Mouse (Mus musculus): ENCODE measurements around the gene Glyatl3. TPM values are rescaled to one million over a fixed set of nuclear protein-coding genes. Genes with fewer than 3 reads are reported as not detected.

Glyatl3 gene
- polyA plus RNA-seq (2011; ENCODE audit: insufficient read depth, insufficient read length, low read depth, missing spikeins): not detected in 2 replicates

DNA sequence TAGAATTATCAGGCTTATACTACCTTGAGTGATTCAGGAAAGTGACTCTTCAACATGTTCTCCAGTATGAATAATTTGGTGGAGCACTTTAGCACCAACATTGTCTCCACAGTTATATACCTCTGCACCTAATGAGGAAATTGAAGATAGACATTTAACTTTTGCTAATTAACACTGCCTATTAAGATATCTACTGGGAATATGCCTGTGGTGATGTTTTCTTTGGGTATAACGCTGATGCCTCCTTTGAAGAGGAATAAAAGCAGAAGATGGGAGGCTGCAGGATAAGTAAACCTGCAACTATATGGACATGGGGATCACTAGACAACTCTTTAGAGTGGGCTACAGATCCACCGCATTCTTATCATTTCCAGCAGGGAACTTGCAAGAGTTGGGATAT lies at the start of gene Glyatl3:
TSS of gene Glyatl3 (minus strand) at position 101 of the 400 bp plus-strand sequence.
- H3K9ac ChIP-seq (ENCODE audit: low read depth, poor library complexity, severe bottlenecking): no peak within 1 kb of the TSS
- H3K9me3 ChIP-seq (replicated peaks; ENCODE audit: control insufficient read depth, insufficient read depth, low read length, poor library complexity, severe bottlenecking): no peaks in the 10 kb centered on the region
- H3K27me3 ChIP-seq (ENCODE audit: control insufficient read depth, insufficient read depth, low read length, poor library complexity, severe bottlenecking): no peaks in the 10 kb centered on the region
- H3K36me3 ChIP-seq (ENCODE audit: control insufficient read depth, insufficient read depth, low read length, poor library complexity, severe bottlenecking): no peaks in the 10 kb centered on the region
- no peak within 1 kb of the TSS for H3K4me3 ChIP-seq (ENCODE audit: low read depth, low read length)
- TF ChIP-seq CTCF (IDR thresholded peaks at IDR 0.05; ENCODE audit: low read depth, low read length): no peak
- no peak for TF ChIP-seq POLR2A (IDR thresholded peaks at IDR 0.05; ENCODE audit: insufficient read depth, low read length)
- TF ChIP-seq EP300 (IDR thresholded peaks at IDR 0.05; ENCODE audit: insufficient read depth, low read depth, low read length): no peak
- H3K27ac ChIP-seq (ENCODE audit: insufficient read depth, low read length): no peak within 1 kb of the TSS
- H3K4me1 ChIP-seq (ENCODE audit: control insufficient read depth, insufficient read depth, low read length): no peaks in the 10 kb centered on the region

DNA sequence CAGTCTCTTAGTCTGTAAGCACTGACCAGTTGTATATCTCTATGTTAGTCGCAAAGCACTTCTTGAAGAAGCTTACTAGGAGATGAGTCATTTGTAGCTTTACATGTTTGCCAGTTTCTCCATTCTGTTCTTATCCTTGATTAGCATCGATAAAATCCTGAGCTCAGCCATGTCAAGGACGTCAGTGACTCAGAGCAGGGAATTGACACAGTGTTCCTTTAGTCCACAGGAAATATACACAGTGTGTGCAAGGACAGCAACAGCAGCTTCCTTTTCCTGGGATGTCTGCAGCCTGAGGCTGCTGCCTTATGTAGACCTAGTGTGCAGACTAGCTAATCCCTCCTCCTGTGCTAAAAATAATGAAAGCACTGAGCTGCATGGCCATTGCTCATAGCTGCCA lies 34.4 kb upstream of the Glyatl3 start:
- Histone ChIP-seq H3K4me1 (ENCODE audit: control insufficient read depth, insufficient read depth, low read length) (no peaks in the 10 kb centered on the region), H3K36me3 (ENCODE audit: control insufficient read depth, insufficient read depth, low read length, poor library complexity, severe bottlenecking) (peaks cover 11% of the 10 kb centered on the region), H3K27me3 (ENCODE audit: control insufficient read depth, insufficient read depth, low read length, poor library complexity, severe bottlenecking) (no peaks in the 10 kb centered on the region), H3K9me3 (replicated peaks; ENCODE audit: control insufficient read depth, insufficient read depth, low read length, poor library complexity, severe bottlenecking) (no peaks in the 10 kb centered on the region), H3K9ac (ENCODE audit: low read depth, poor library complexity, severe bottlenecking) (no peak overlapping the region), H3K4me3 (ENCODE audit: low read depth, low read length) (no peak overlapping the region), H3K27ac (ENCODE audit: insufficient read depth, low read length) (no peak overlapping the region)
- TF ChIP-seq CTCF (IDR thresholded peaks at IDR 0.05; ENCODE audit: low read depth, low read length) (no peak), POLR2A (IDR thresholded peaks at IDR 0.05; ENCODE audit: insufficient read depth, low read length) (no peak), EP300 (IDR thresholded peaks at IDR 0.05; ENCODE audit: insufficient read depth, low read depth, low read length) (no peak)

DNA sequence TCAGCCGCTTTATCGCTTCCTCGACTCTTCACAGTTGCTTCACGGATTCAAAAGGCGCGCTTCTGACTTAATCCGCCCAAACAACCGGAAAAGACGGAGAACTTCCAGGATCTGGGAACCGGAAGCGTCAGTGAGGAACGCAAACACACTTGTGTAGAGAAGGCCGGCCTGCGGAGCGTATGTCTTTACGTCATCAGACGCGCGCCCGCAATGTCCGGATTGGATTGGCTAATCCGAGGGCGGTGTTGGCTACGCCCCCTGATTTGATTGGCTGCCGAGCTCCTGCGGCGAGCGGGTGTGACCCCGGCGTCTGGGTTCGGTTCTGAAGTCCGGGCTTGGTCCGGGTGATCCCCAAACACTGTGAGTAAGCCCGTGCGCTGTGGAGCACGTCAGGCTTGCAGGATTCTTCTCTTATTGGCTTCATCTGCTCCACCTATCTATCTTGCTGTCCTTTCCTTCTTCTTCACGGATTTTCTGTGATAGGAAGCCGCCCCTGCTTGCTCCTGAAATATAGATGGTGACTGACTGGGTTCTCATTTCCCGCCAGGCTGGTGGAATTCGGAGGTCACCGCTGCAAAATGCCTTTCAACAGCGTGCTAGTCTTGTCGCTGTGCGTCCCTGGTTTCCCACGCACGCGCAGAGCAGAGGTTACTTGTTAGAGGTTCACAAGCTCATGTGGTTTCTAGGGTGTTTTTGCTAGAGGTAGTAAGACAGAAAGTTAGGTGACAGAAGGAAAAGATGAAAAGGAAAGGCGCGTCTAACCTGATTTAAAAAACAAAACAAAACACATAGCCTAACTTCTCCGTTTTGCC lies 20.5 kb upstream of the Glyatl3 start, which contains the start of the genes Mut and Cenpq:
TSS of gene Mut (plus strand) at position 266 of the 812 bp plus-strand sequence.
TSS of gene Cenpq (minus strand) at position 628 of the 812 bp plus-strand sequence.
- no peak for TF ChIP-seq POLR2A (IDR thresholded peaks at IDR 0.05; ENCODE audit: insufficient read depth, low read length)
- TF ChIP-seq EP300 (IDR thresholded peaks at IDR 0.05; ENCODE audit: insufficient read depth, low read depth, low read length): 0 out of 2 replicates have a peak, but pooled peaks have one; percentile 31
- peak within 1 kb of the TSS; percentile 73 for H3K27ac ChIP-seq (ENCODE audit: insufficient read depth, low read length)
- H3K4me3 ChIP-seq (ENCODE audit: low read depth, low read length): peak within 1 kb of the TSS; percentile 99
- H3K4me1 ChIP-seq (ENCODE audit: control insufficient read depth, insufficient read depth, low read length): no peaks in the 10 kb centered on the region
- no peaks in the 10 kb centered on the region for H3K9me3 ChIP-seq (replicated peaks; ENCODE audit: control insufficient read depth, insufficient read depth, low read length, poor library complexity, severe bottlenecking)
- peaks cover 2% of the 10 kb centered on the region for H3K36me3 ChIP-seq (ENCODE audit: control insufficient read depth, insufficient read depth, low read length, poor library complexity, severe bottlenecking)
- peak within 1 kb of the TSS; percentile 83 for H3K9ac ChIP-seq (ENCODE audit: low read depth, poor library complexity, severe bottlenecking)
- H3K27me3 ChIP-seq (ENCODE audit: control insufficient read depth, insufficient read depth, low read length, poor library complexity, severe bottlenecking): no peaks in the 10 kb centered on the region

DNA sequence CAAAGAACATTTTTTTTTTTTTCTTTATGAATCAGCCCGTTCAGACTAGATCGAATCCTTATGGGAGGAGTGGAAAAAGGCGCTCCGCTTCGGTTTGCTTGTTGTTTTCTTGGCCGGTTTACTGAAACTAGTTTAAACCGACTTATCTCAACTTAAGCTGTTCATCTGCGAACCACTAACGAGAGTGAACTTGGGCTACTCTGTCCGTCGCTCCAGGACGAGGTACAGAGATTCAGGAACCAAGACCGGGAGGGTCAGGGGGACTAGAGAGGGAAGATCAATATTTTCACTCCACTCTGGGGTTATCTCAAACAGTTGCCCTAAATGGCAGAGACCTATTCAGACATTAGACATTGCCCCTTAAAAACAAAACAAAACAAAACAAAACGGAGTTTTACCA lies 19.8 kb upstream of the Glyatl3 start:
- H3K9ac ChIP-seq (ENCODE audit: low read depth, poor library complexity, severe bottlenecking): peak overlapping the region; percentile 83
- no peak for TF ChIP-seq EP300 (IDR thresholded peaks at IDR 0.05; ENCODE audit: insufficient read depth, low read depth, low read length)
- H3K4me3 ChIP-seq (ENCODE audit: low read depth, low read length): peak overlapping the region; percentile 99
- H3K36me3 ChIP-seq (ENCODE audit: control insufficient read depth, insufficient read depth, low read length, poor library complexity, severe bottlenecking): peaks cover 2% of the 10 kb centered on the region
- H3K9me3 ChIP-seq (replicated peaks; ENCODE audit: control insufficient read depth, insufficient read depth, low read length, poor library complexity, severe bottlenecking): no peaks in the 10 kb centered on the region
- peak overlapping the region; percentile 73 for H3K27ac ChIP-seq (ENCODE audit: insufficient read depth, low read length)
- no peaks in the 10 kb centered on the region for H3K4me1 ChIP-seq (ENCODE audit: control insufficient read depth, insufficient read depth, low read length)
- H3K27me3 ChIP-seq (ENCODE audit: control insufficient read depth, insufficient read depth, low read length, poor library complexity, severe bottlenecking): no peaks in the 10 kb centered on the region

DNA sequence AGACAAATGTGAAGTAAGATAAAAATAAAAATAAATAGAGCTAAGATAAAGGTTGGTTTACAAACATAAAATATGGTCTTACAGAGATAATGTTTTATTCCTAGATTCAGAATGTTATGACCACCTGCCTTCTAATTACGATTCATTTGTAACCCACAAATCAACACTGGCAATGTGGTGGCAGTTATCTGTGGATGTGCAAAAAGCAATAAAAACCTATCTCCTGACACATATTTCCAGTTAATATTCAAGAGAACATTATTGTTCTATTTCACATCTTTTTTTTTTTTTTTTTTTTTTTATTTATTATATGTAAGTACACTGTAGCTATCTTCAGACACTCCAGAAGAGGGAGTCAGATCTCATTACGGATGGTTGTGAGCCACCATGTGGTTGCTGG lies 1.3 kb upstream of the Glyatl3 start:
- Histone ChIP-seq H3K9ac (ENCODE audit: low read depth, poor library complexity, severe bottlenecking) (no peak overlapping the region), H3K36me3 (ENCODE audit: control insufficient read depth, insufficient read depth, low read length, poor library complexity, severe bottlenecking) (no peaks in the 10 kb centered on the region), H3K4me3 (ENCODE audit: low read depth, low read length) (no peak overlapping the region), H3K27me3 (ENCODE audit: control insufficient read depth, insufficient read depth, low read length, poor library complexity, severe bottlenecking) (no peaks in the 10 kb centered on the region), H3K4me1 (ENCODE audit: control insufficient read depth, insufficient read depth, low read length) (no peaks in the 10 kb centered on the region), H3K9me3 (replicated peaks; ENCODE audit: control insufficient read depth, insufficient read depth, low read length, poor library complexity, severe bottlenecking) (no peaks in the 10 kb centered on the region), H3K27ac (ENCODE audit: insufficient read depth, low read length) (no peak overlapping the region)
- no peak for TF ChIP-seq POLR2A (IDR thresholded peaks at IDR 0.05; ENCODE audit: insufficient read depth, low read length)
- TF ChIP-seq EP300 (IDR thresholded peaks at IDR 0.05; ENCODE audit: insufficient read depth, low read depth, low read length): no peak
- no peak for TF ChIP-seq CTCF (IDR thresholded peaks at IDR 0.05; ENCODE audit: low read depth, low read length)

DNA sequence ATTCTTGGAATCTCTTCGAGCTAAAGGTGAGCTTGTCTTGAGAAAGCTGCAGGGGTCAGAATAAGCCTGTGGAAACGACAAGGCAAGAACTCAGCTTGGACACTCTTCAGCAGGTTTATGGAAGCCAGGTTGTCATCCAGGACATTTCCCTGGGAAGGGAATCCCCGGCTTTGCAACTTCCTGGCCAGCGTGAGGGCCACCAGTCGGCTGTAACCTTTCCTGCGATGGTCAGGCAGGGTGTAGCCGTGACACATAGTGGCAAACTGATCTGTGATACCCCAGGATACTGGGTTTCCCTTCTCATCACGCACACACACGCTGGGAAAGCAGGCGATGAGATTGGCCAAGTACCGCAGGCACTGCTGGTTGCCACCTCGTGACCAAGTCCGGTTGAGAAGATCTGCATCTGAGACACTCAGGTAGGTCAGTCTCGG lies 9.4 kb downstream of the Glyatl3 start:
- Histone ChIP-seq H3K9ac (ENCODE audit: low read depth, poor library complexity, severe bottlenecking) (peak overlapping the region; percentile 17), H3K9me3 (replicated peaks; ENCODE audit: control insufficient read depth, insufficient read depth, low read length, poor library complexity, severe bottlenecking) (no peaks in the 10 kb centered on the region), H3K4me1 (ENCODE audit: control insufficient read depth, insufficient read depth, low read length) (peaks cover 2% of the 10 kb centered on the region), H3K4me3 (ENCODE audit: low read depth, low read length) (peak overlapping the region; percentile 56), H3K27me3 (ENCODE audit: control insufficient read depth, insufficient read depth, low read length, poor library complexity, severe bottlenecking) (no peaks in the 10 kb centered on the region), H3K27ac (ENCODE audit: insufficient read depth, low read length) (peak overlapping the region; percentile 72), H3K36me3 (ENCODE audit: control insufficient read depth, insufficient read depth, low read length, poor library complexity, severe bottlenecking) (no peaks in the 10 kb centered on the region)
- TF ChIP-seq CTCF (IDR thresholded peaks at IDR 0.05; ENCODE audit: low read depth, low read length) (no peak), POLR2A (IDR thresholded peaks at IDR 0.05; ENCODE audit: insufficient read depth, low read length) (no peak), EP300 (IDR thresholded peaks at IDR 0.05; ENCODE audit: insufficient read depth, low read depth, low read length) (no peak)

All from ES-Bruce4 (cell line).